Mouse (Mus musculus) G1E (cell line): Measurements from ENCODE around the gene Smim7. TPM values are rescaled to one million over a fixed set of nuclear protein-coding genes. Genes with fewer than 3 reads are reported as not detected.

Experiments used
- ATAC-seq: 2 replicates; pipeline ENCODE4 v1.8.0; 2016; ENCODE audit warnings: mild to moderate bottlenecking; ENCODE audit not compliant: insufficient number of reproducible peaks, poor library complexity, low FRiP score, severe bottlenecking; ENCODE audit errors: extremely low read depth
- DNase-seq: peaks from one replicate; pipeline ENCODE4 v3.0.0; 2012; ENCODE audit warnings: low spot score
- H3K27me3 ChIP-seq: 2 replicates; pipeline ENCODE4 v1.6.1; 2012; ENCODE audit warnings: mild to moderate bottlenecking, low read length, inconsistent platforms; ENCODE audit not compliant: insufficient read depth
- H3K36me3 ChIP-seq: replicated peaks from 2 replicates; pipeline ENCODE3; 2012; ENCODE audit warnings: mild to moderate bottlenecking, inconsistent platforms
- H3K4me1 ChIP-seq: 2 replicates; pipeline ENCODE4 v1.6.1; 2012; ENCODE audit warnings: low read depth, low read length, inconsistent platforms, mixed read lengths; ENCODE audit not compliant: insufficient read depth
- H3K4me3 ChIP-seq: 2 replicates; pipeline ENCODE4 v1.5.1; 2012; ENCODE audit warnings: low read depth, mild to moderate bottlenecking, inconsistent platforms, low read length, moderate library complexity, mixed read lengths
- H3K9me3 ChIP-seq: replicated peaks from 2 replicates; pipeline ENCODE4 v1.6.1; 2012; ENCODE audit warnings: inconsistent platforms
- POLR2AphosphoS5 ChIP-seq: IDR thresholded peaks from 2 replicates; pipeline ENCODE4 v1.6.1; 2012; ENCODE audit warnings: low read depth, low read length, inconsistent platforms; ENCODE audit not compliant: insufficient replicate concordance
- TAL1 ChIP-seq: conservative IDR thresholded peaks from 2 replicates; pipeline ENCODE4 v1.6.1; 2012; ENCODE audit warnings: low read depth, low read length, inconsistent platforms, mixed read lengths
- polyA plus RNA-seq: library from polyadenylated mRNA; stranded (reverse); fragments of >175 nt; gene quantifications from 2 replicates; pipeline ENCODE4 v1.2.3, GENCODE M21; 2012
- total RNA-seq, 2 experiments: library from RNA; stranded (forward) in 1 of 2; stranded (reverse) in 1 of 2; fragments of 200-1000 nt in 1 of 2; fragments of >200 nt in 1 of 2; fragmentation: Nextera tagmentation in 1 of 2; gene quantifications; 2 replicates each; pipeline ENCODE4 v1.2.3; 2014 to 2017

The Smim7 gene
- total and polyA plus RNA-seq, 3 experiments = 14.3 to 36.6 (median 30.6) TPM

- H3K27me3 ChIP-seq = no peaks in the 10 kb centered on the region
- no peak for TF ChIP-seq TAL1
- no peak for TF ChIP-seq POLR2AphosphoS5
Measured at GRCm38 (mm10) chr8:72517421-72517988, 53.4 kb downstream of the Smim7 start.

More at GRCm38 (mm10) chr8:72517421-72517988, 53.4 kb downstream of the Smim7 start:
- H3K4me1 ChIP-seq = peaks cover 25% of the 10 kb centered on the region
- H3K36me3 ChIP-seq = peaks cover 75% of the 10 kb centered on the region
- H3K4me3 ChIP-seq = no peak overlapping the region
- no peak for ATAC-seq
- H3K9me3 ChIP-seq = no peaks in the 10 kb centered on the region
- no peak for DNase-seq

Other genes with a start within 250 kb of the Smim7 start
- 95.7 and 110 TPM in 2 replicates for gene Eps15l1, start 149.6 kb downstream of the Smim7 start, total RNA-seq (2014; fragmentation: Nextera tagmentation)
- gene Eps15l1, start 149.6 kb downstream of the Smim7 start, total RNA-seq (2017) = 31.9 and 37.2 TPM in 2 replicates
- gene Eps15l1, start 149.6 kb downstream of the Smim7 start, polyA plus RNA-seq = 10.8 and 16.7 TPM in 2 replicates
- gene Calr3, start 127.2 kb downstream of the Smim7 start, total RNA-seq (2014; fragmentation: Nextera tagmentation) = 3.6 and 5.1 TPM in 2 replicates
- 0.58 and 0.87 TPM in 2 replicates for gene Calr3, start 127.2 kb downstream of the Smim7 start, total RNA-seq (2017)
- 0.08 and 0.13 TPM in 2 replicates for gene Calr3, start 127.2 kb downstream of the Smim7 start, polyA plus RNA-seq
- 10.8 and 17.2 TPM in 2 replicates for gene 1700030K09Rik, start 127.2 kb downstream of the Smim7 start, total RNA-seq (2014; fragmentation: Nextera tagmentation)
- gene 1700030K09Rik, start 127.2 kb downstream of the Smim7 start, total RNA-seq (2017) = 7.3 and 9.0 TPM in 2 replicates
- 3.9 and 5.0 TPM in 2 replicates for gene 1700030K09Rik, start 127.2 kb downstream of the Smim7 start, polyA plus RNA-seq
- gene Cherp, start 95.9 kb downstream of the Smim7 start, total RNA-seq (2014; fragmentation: Nextera tagmentation) = 142 and 187 TPM in 2 replicates
- gene Cherp, start 95.9 kb downstream of the Smim7 start, total RNA-seq (2017) = 11.0 and 16.2 TPM in 2 replicates
- gene Cherp, start 95.9 kb downstream of the Smim7 start, polyA plus RNA-seq = 303 and 317 TPM in 2 replicates
- gene Slc35e1, start 78.5 kb downstream of the Smim7 start, total RNA-seq (2014; fragmentation: Nextera tagmentation) = 22.4 and 40.9 TPM in 2 replicates
- gene Slc35e1, start 78.5 kb downstream of the Smim7 start, total RNA-seq (2017) = 22.7 and 24.5 TPM in 2 replicates
- gene Slc35e1, start 78.5 kb downstream of the Smim7 start, polyA plus RNA-seq = 7.9 and 9.0 TPM in 2 replicates
- 14.8 and 17.9 TPM in 2 replicates for gene Med26, start 22.8 kb downstream of the Smim7 start, total RNA-seq (2014; fragmentation: Nextera tagmentation)
- 6.9 and 7.6 TPM in 2 replicates for gene Med26, start 22.8 kb downstream of the Smim7 start, total RNA-seq (2017)
- 43.8 and 61.3 TPM in 2 replicates for gene Med26, start 22.8 kb downstream of the Smim7 start, polyA plus RNA-seq
- gene Tmem38a, start 967 bp upstream of the Smim7 start, total RNA-seq (2014; fragmentation: Nextera tagmentation) = 3.3 and 3.5 TPM in 2 replicates
- 1.6 and 2.6 TPM in 2 replicates for gene Tmem38a, start 967 bp upstream of the Smim7 start, total RNA-seq (2017)
- 2.8 and 3.1 TPM in 2 replicates for gene Tmem38a, start 967 bp upstream of the Smim7 start, polyA plus RNA-seq
- not detected in 2 replicates for gene Nwd1, start 75.6 kb upstream of the Smim7 start, total RNA-seq (2014; fragmentation: Nextera tagmentation)
- 0.06 and 0.16 TPM in 2 replicates for gene Nwd1, start 75.6 kb upstream of the Smim7 start, total RNA-seq (2017)
- gene Nwd1, start 75.6 kb upstream of the Smim7 start, polyA plus RNA-seq = 0.05 TPM in 1 of 2 replicates, not detected in the other
- 73.8 and 82.2 TPM in 2 replicates for gene Sin3b, start 152.2 kb upstream of the Smim7 start, total RNA-seq (2014; fragmentation: Nextera tagmentation)
- gene Sin3b, start 152.2 kb upstream of the Smim7 start, total RNA-seq (2017) = 186 and 202 TPM in 2 replicates
- 58.9 and 64.7 TPM in 2 replicates for gene Sin3b, start 152.2 kb upstream of the Smim7 start, polyA plus RNA-seq
- gene F2rl3, start 190.8 kb upstream of the Smim7 start, total RNA-seq (2014; fragmentation: Nextera tagmentation) = not detected in 2 replicates
- gene F2rl3, start 190.8 kb upstream of the Smim7 start, total RNA-seq (2017) = 0.05 and 0.12 TPM in 2 replicates
- gene F2rl3, start 190.8 kb upstream of the Smim7 start, polyA plus RNA-seq = 0.03 TPM in 1 of 2 replicates, not detected in the other